Mouse (Mus musculus): Measurements from ENCODE around the gene Sys1. TPM values are rescaled to one million over a fixed set of nuclear protein-coding genes. Genes with fewer than 3 reads are reported as not detected.

Sys1 gene
- polyA plus RNA-seq, 1 experiment from 2014 or later, result 90.5 TPM

DNA sequence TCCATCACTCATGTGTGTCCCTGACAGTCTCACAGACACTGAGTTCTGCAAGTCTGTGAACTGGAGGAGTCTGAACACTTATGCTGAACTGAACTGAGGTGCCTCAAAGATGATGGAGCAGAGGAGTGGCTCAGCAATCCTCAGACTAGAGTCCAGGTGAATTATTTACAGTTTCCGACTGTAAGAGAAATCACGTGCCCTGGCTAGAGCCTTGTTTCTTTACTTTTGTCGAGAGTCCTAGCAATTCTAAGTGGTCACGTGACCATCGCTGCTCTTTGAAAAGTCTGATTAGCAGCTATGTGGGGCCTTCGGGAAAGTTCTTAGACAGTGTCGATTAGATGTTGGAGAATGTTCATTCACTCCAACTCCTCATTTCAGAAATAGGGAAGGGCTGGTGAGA, 1.2 kb downstream of the Sys1 start:
- 0 out of 2 replicates have a peak, but pooled peaks cover under 1% of the 10 kb centered on the region for H3K36me3 ChIP-seq (replicated peaks)
- ATAC-seq (replicated peaks), result no peak
- no peak overlapping the region for H3K27ac ChIP-seq
- H3K27me3 ChIP-seq (replicated peaks), result no peaks in the 10 kb centered on the region; the same call in 1 of the 2 replicates
- H3K4me1 ChIP-seq, result peaks cover 20% of the 10 kb centered on the region
- H3K4me3 ChIP-seq, result no peak overlapping the region
- no peaks in the 10 kb centered on the region for H3K9me3 ChIP-seq
- no peak overlapping the region for H3K9ac ChIP-seq
- WGBS, result 70% methylated on average over 7 of the region's 7 CpGs
- H3K4me2 ChIP-seq, result no peak overlapping the region

DNA sequence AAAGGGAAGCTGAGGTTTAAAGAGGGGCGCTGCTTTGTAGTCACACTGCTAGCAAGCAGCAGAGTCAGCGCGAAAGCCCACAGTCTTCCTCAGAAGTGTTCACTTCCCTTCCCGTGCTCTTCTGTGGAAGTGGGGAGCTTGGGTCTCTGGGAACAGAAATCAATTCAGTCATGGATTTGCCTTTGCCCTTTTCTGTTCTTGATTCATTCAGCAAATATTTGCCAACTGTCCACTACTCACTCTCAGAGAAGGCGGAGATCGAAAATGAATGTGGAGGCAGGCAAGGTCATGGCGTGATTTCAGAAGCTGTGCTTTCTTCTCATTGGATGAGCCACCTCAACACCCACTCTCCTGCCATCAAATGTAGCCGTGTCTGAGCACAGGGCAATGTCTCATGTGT, 1.8 kb downstream of the Sys1 start:
- Histone ChIP-seq H3K27me3 (replicated peaks) (no peaks in the 10 kb centered on the region; the same call in 1 of the 2 replicates), H3K4me3 (no peak overlapping the region), H3K9ac (no peak overlapping the region), H3K36me3 (replicated peaks) (peaks cover 3% of the 10 kb centered on the region; the same call in 1 of the 2 replicates), H3K4me1 (peaks cover 22% of the 10 kb centered on the region), H3K27ac (no peak overlapping the region), H3K9me3 (no peaks in the 10 kb centered on the region), H3K4me2 (no peak overlapping the region)
- 89% methylated on average over 8 of the region's 8 CpGs for WGBS
- ATAC-seq (replicated peaks), result no peak

DNA sequence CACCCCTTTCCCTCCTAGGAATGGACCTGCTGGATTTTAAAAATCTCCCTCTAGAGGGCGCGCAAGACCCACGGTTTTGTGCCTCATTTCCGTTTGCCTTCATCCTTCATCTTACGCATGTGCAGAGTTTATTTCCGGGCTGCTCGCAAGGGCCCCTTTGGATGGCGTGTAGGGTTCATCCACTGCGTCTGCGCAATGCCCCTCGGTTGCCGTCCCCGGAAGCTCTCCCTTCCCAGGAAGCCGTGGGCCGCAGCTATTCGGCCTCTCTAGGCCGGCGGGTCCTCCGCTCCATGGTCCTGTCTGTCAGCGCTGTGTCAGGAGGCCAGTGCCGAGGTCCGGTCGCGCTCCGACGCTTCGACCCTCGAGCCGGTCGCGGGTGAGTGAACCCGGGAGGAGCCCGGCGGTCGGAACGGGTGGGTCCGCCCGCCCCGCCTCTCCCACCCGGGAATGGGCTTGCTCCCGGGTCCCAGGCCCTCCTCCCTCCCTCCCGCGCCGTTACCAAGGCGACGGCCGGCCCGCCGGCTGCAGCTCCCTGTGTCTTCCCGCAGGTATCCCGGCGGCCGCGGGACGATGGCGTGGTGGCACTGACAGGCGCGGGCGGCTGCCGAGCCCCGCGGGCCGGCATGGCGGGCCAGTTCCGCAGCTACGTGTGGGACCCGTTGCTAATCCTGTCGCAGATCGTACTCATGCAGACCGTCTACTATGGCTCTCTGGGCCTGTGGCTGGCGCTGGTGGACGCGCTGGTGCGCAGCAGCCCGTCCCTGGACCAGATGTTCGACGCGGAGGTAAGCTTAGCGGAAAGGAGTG, 4.2 kb downstream of the Sys1 start, which contains the start of gene Gm20458:
Gene Gm20458 (plus strand): TSS at position 223 of the 807 bp plus-strand sequence.
- H3K9ac ChIP-seq, result peak within 1 kb of the TSS; percentile 71
- peaks cover 22% of the 10 kb centered on the region for H3K4me1 ChIP-seq
- peak within 1 kb of the TSS; percentile 94 for H3K27ac ChIP-seq
- no peaks in the 10 kb centered on the region for H3K9me3 ChIP-seq
- under 1% methylated on average over 79 of the region's 79 CpGs for WGBS
- ATAC-seq (replicated peaks), result peak; percentile 99
- H3K27me3 ChIP-seq (replicated peaks), result no peaks in the 10 kb centered on the region
- peak within 1 kb of the TSS; percentile 63 for H3K4me2 ChIP-seq
- peaks cover 5% of the 10 kb centered on the region; the same call in 1 of the 2 replicates for H3K36me3 ChIP-seq (replicated peaks)
- peak within 1 kb of the TSS; percentile 63 for H3K4me3 ChIP-seq

DNA sequence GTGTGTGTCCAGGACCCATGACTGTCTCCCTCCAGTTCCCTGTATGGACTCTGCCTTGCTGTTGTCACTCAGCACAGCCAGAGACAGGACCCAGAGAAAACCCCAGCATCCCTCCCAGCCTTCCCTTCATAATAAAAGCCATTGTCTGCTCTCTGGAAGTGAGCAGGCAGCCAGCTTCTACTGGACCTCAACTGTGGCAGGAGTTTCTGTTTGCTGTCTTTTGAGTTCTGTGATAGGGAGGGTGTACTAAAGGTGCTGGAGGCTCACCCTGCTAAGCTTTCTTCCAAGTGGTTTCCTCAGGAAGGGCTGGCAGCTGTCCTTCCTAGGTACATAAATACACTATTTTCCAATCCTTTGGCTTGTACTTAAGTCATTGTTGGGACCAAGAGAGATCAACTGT, 8.4 kb downstream of the Sys1 start:
- no peaks in the 10 kb centered on the region for H3K9me3 ChIP-seq
- peaks cover 24% of the 10 kb centered on the region for H3K36me3 ChIP-seq (replicated peaks)
- H3K27ac ChIP-seq, result no peak overlapping the region
- no peak overlapping the region for H3K9ac ChIP-seq
- H3K4me2 ChIP-seq, result no peak overlapping the region
- ATAC-seq (replicated peaks), result no peak
- H3K27me3 ChIP-seq (replicated peaks), result no peaks in the 10 kb centered on the region
- H3K4me3 ChIP-seq, result no peak overlapping the region
- H3K4me1 ChIP-seq, result peaks cover 16% of the 10 kb centered on the region

- H3K4me1 ChIP-seq, result peaks cover 14% of the 10 kb centered on the region
- no peak overlapping the region for H3K9ac ChIP-seq
- H3K27me3 ChIP-seq (replicated peaks), result no peaks in the 10 kb centered on the region
- peaks cover 24% of the 10 kb centered on the region for H3K36me3 ChIP-seq (replicated peaks)
- H3K9me3 ChIP-seq, result no peaks in the 10 kb centered on the region
- H3K4me3 ChIP-seq, result no peak overlapping the region
- H3K4me2 ChIP-seq, result no peak overlapping the region
- 86% methylated on average over 5 of the region's 5 CpGs for WGBS
- H3K27ac ChIP-seq, result no peak overlapping the region
- no peak for ATAC-seq (replicated peaks)
Observed at GRCm38 (mm10) chr2:164466787-164467186, 10.0 kb downstream of the Sys1 start.

GRCm38 (mm10) chr2:164470254-164470653, 13.5 kb downstream of the Sys1 start:
- no peak overlapping the region for H3K4me2 ChIP-seq
- WGBS, result 33% methylated on average over 10 of the region's 10 CpGs
- no peaks in the 10 kb centered on the region for H3K27me3 ChIP-seq (replicated peaks)
- no peak overlapping the region for H3K4me3 ChIP-seq
- no peak overlapping the region for H3K27ac ChIP-seq
- H3K9ac ChIP-seq, result no peak overlapping the region
- ATAC-seq (replicated peaks), result no peak
- no peaks in the 10 kb centered on the region for H3K9me3 ChIP-seq
- peaks cover 21% of the 10 kb centered on the region for H3K36me3 ChIP-seq (replicated peaks)
- H3K4me1 ChIP-seq, result no peaks in the 10 kb centered on the region

- Histone ChIP-seq H3K36me3 (replicated peaks) (peaks cover 12% of the 10 kb centered on the region; the same call in 1 of the 2 replicates), H3K27ac (no peak within 1 kb of the TSS), H3K4me3 (no peak within 1 kb of the TSS), H3K9ac (no peak within 1 kb of the TSS), H3K4me2 (no peak within 1 kb of the TSS), H3K9me3 (no peaks in the 10 kb centered on the region), H3K27me3 (replicated peaks) (no peaks in the 10 kb centered on the region), H3K4me1 (no peaks in the 10 kb centered on the region)
- no peak for ATAC-seq (replicated peaks)
- 89% methylated on average over 6 of the region's 6 CpGs for WGBS
Observed at GRCm38 (mm10) chr2:164473624-164474023, 16.9 kb downstream of the Sys1 start, which contains the start of gene Trp53tg5. TSS of gene Trp53tg5 (minus strand) at chr2:164473724.

DNA sequence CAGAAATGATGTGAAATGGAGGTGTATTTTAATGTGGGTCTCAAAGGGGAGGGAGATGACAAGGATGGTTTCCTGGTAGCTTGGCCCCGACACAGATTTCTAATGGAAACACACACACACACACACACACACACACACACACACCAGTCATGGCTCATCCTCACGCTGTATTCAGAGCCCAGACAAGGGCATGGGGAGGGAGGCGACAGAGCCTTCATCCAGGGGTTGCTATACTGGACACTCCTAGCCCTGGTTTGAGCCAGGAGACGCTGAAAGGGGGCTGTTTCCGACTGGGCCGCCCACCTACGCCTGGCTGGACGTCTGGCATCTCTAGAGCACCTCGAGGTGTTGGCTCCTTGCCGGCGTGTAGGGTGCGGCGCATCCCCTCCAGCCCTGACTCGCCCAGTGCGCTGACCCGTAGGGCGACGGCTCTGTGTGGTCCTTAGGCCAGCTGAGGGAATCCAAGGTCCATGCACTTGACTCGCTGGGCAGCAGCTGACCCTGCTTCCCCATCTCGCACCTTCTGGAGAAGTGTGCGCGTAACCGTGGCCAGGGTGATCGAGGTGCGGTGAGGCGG, 29.0 kb downstream of the Sys1 start, which contains the start of gene Dbndd2:
Gene Dbndd2 (plus strand): TSS at position 426 of the 577 bp plus-strand sequence.
- 2% methylated on average over 26 of the region's 26 CpGs for WGBS
- no peak within 1 kb of the TSS for H3K27ac ChIP-seq

DNA sequence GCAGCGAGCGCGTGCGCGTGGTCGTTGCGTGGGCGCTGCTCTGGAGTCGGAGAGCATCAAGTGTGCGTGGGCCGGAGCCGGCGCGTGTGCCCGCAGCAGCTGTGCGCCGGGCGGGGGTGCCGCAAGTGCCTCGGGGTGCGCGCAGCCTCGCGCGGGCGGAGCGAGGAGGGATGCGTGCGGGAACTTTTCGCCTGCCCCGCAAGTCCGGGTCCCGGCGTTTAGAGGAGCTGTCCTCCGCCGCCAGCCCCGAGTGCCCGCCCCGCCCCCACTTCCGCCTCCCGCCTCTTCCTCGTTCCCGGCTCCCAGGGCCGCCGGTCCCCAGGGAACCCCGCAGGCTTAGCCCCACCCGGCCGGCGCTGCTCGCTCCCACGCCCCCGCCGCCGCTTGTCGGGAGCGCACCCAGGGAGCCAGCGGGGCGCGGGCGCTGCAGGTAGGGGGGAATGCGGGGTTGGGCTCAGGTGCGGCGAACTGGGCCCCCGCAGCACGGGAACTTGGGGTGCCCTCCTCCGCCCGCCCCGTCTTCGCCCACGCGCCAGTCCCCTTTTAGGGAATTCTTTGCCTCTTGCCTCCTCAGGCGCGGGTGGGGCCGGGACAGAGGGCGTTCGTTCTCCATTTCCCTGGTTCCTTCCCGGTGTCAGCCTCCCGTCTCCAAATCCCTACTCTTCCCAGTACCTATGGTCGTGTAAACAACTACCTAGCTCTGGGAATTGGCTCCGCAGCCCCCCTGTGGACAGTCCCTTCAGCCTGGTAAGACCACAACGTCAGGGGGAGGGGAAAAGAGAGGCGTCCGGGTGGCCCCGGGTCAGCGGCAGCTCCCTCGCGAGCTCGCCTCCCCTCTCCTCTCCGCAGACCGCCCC, 29.7 kb downstream of the Sys1 start:
- Histone ChIP-seq H3K27ac (no peak overlapping the region), H3K4me1 (peaks cover 16% of the 10 kb centered on the region), H3K36me3 (replicated peaks) (no peaks in the 10 kb centered on the region; the same call in 1 of the 2 replicates), H3K4me2 (peak overlapping the region; percentile 99), H3K9me3 (no peaks in the 10 kb centered on the region), H3K27me3 (replicated peaks) (peaks cover 10% of the 10 kb centered on the region), H3K4me3 (peak overlapping the region; percentile 61), H3K9ac (peak overlapping the region; percentile 63)
- under 1% methylated on average over 80 of the region's 90 CpGs for WGBS
- peak; percentile 85 for ATAC-seq (replicated peaks)

More for the DNA sequence above, 29.0 kb downstream of the Sys1 start, which contains the start of gene Dbndd2:
- Histone ChIP-seq H3K4me1 (peaks cover 16% of the 10 kb centered on the region), H3K9ac (peak within 1 kb of the TSS; percentile 63), H3K27me3 (replicated peaks) (peaks cover 10% of the 10 kb centered on the region), H3K4me2 (peak within 1 kb of the TSS; percentile 99), H3K9me3 (no peaks in the 10 kb centered on the region), H3K4me3 (peak within 1 kb of the TSS; percentile 61), H3K36me3 (replicated peaks) (no peaks in the 10 kb centered on the region; the same call in 1 of the 2 replicates)
- ATAC-seq (replicated peaks), result peak; percentile 67

DNA sequence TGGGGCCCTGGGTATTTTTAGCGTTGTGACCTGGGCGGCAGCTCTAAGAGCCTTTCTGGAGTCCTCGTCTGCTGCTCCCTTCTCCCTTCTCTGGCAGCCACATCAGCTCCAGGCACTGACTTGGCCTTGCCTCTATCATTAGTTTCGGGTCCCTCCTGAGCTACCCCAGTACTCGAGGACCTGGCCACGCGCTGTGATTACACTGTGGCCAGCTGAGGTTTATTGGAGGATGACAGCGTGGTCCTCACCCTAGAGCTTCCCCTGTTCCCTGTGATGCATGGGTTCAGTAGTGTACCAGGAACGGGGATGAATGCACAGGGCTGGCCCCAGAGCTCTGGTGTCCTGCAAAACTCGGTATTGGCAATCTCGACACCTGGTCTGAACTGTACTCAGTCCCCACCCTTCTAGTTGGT, 30.4 kb downstream of the Sys1 start:
- H3K9me3 ChIP-seq, result no peaks in the 10 kb centered on the region
- H3K36me3 ChIP-seq (replicated peaks), result no peaks in the 10 kb centered on the region; the same call in 1 of the 2 replicates
- peaks cover 10% of the 10 kb centered on the region for H3K27me3 ChIP-seq (replicated peaks)
- WGBS, result 14% methylated on average over 11 of the region's 11 CpGs
- no peak overlapping the region for H3K27ac ChIP-seq
- H3K4me1 ChIP-seq, result peaks cover 16% of the 10 kb centered on the region
- H3K4me2 ChIP-seq, result peak overlapping the region; percentile 99
- ATAC-seq (replicated peaks), result no peak
- peak overlapping the region; percentile 61 for H3K4me3 ChIP-seq
- H3K9ac ChIP-seq, result peak overlapping the region; percentile 63

- WGBS, result 67% methylated on average over 9 of the region's 9 CpGs
- H3K9me3 ChIP-seq, result no peaks in the 10 kb centered on the region
- no peak overlapping the region for H3K4me2 ChIP-seq
- H3K4me1 ChIP-seq, result peaks cover 16% of the 10 kb centered on the region
- no peak overlapping the region for H3K9ac ChIP-seq
- no peak overlapping the region for H3K4me3 ChIP-seq
- H3K27me3 ChIP-seq (replicated peaks), result peaks cover 10% of the 10 kb centered on the region
- no peaks in the 10 kb centered on the region; the same call in 1 of the 2 replicates for H3K36me3 ChIP-seq (replicated peaks)
- no peak for ATAC-seq (replicated peaks)
- H3K27ac ChIP-seq, result no peak overlapping the region
Observed at GRCm38 (mm10) chr2:164487812-164488211, 31.0 kb downstream of the Sys1 start.

All from midbrain, embryonic 15.5 days (tissue).